Mouse (Mus musculus) E14TG2a.4 (cell line): ENCODE results near the gene 4930583I09Rik.

Experiments
- H3K27me3 ChIP-seq: 2 replicates; pipeline ENCODE4 v1.6.1; 2014; ENCODE audit warnings: low read length, control low read depth; ENCODE audit not compliant: insufficient read depth
- H3K36me3 ChIP-seq: 2 replicates; pipeline ENCODE4 v1.6.1; 2014; ENCODE audit warnings: low read length, control low read depth; ENCODE audit not compliant: insufficient read depth
- H3K4me1 ChIP-seq: replicated peaks from 2 replicates; pipeline ENCODE4 v1.6.1; 2014; ENCODE audit warnings: low read depth, low read length, control low read depth
- H3K4me3 ChIP-seq: replicated peaks from 2 replicates; pipeline ENCODE4 v1.5.1; 2014; ENCODE audit warnings: mild to moderate bottlenecking, low read length
- H3K9me3 ChIP-seq: 2 replicates; pipeline ENCODE4 v1.6.1; 2014; ENCODE audit warnings: low read length, control low read depth
- CTCF ChIP-seq: conservative IDR thresholded peaks from 2 replicates; pipeline ENCODE4 v1.5.1; 2014; ENCODE audit warnings: low read length
- NANOG ChIP-seq: IDR thresholded peaks from 2 replicates; pipeline ENCODE4 v1.6.1; 2014; ENCODE audit warnings: borderline replicate concordance, low read length, mixed read lengths
- POU5F1 ChIP-seq: IDR thresholded peaks from 2 replicates; pipeline ENCODE4 v1.6.1; 2014; ENCODE audit warnings: low read length, borderline replicate concordance

4930583I09Rik gene

GRCm38 (mm10) chr17:64836352-64836751 lies 481 bp upstream of the 4930583I09Rik start:
- Histone ChIP-seq H3K4me3 (no peak overlapping the region), H3K9me3 (no peaks in the 10 kb centered on the region), H3K36me3 (no peaks in the 10 kb centered on the region), H3K27me3 (no peaks in the 10 kb centered on the region), H3K4me1 (no peaks in the 10 kb centered on the region)
- TF ChIP-seq POU5F1 = no peak

- no peak overlapping the region for H3K4me3 ChIP-seq
- H3K36me3 ChIP-seq = no peaks in the 10 kb centered on the region
- no peaks in the 10 kb centered on the region for H3K4me1 ChIP-seq
- no peaks in the 10 kb centered on the region for H3K27me3 ChIP-seq
- no peaks in the 10 kb centered on the region for H3K9me3 ChIP-seq
- TF ChIP-seq NANOG = no peak
- TF ChIP-seq CTCF = no peak
- no peak for TF ChIP-seq POU5F1
Measured at GRCm38 (mm10) chr17:64833906-64834490, 1.9 kb downstream of the 4930583I09Rik start.

- Histone ChIP-seq H3K4me3 (no peak overlapping the region), H3K4me1 (no peaks in the 10 kb centered on the region), H3K27me3 (no peaks in the 10 kb centered on the region), H3K9me3 (no peaks in the 10 kb centered on the region), H3K36me3 (no peaks in the 10 kb centered on the region)
- no peak for TF ChIP-seq POU5F1
- no peak for TF ChIP-seq NANOG
- no peak for TF ChIP-seq CTCF
Measured at GRCm38 (mm10) chr17:64833071-64833470, 2.8 kb downstream of the 4930583I09Rik start.

- H3K4me1 ChIP-seq = no peaks in the 10 kb centered on the region
- no peak overlapping the region for H3K4me3 ChIP-seq
- H3K36me3 ChIP-seq = no peaks in the 10 kb centered on the region
- H3K27me3 ChIP-seq = no peaks in the 10 kb centered on the region
- H3K9me3 ChIP-seq = no peaks in the 10 kb centered on the region
- TF ChIP-seq POU5F1 (no peak), NANOG (no peak), CTCF (no peak)
Measured at GRCm38 (mm10) chr17:64827482-64827881, 8.4 kb downstream of the 4930583I09Rik start.

- Histone ChIP-seq H3K4me3 (no peak overlapping the region), H3K36me3 (no peaks in the 10 kb centered on the region), H3K27me3 (no peaks in the 10 kb centered on the region), H3K4me1 (no peaks in the 10 kb centered on the region), H3K9me3 (no peaks in the 10 kb centered on the region)
- no peak for TF ChIP-seq CTCF
- no peak for TF ChIP-seq POU5F1
- TF ChIP-seq NANOG = no peak
Measured at GRCm38 (mm10) chr17:64826843-64827242, 9.0 kb downstream of the 4930583I09Rik start.

GRCm38 (mm10) chr17:64822561-64822960 lies 13.3 kb downstream of the 4930583I09Rik start:
- no peaks in the 10 kb centered on the region for H3K4me1 ChIP-seq
- no peaks in the 10 kb centered on the region for H3K9me3 ChIP-seq
- H3K27me3 ChIP-seq = no peaks in the 10 kb centered on the region
- no peak overlapping the region for H3K4me3 ChIP-seq
- no peak for TF ChIP-seq CTCF
- TF ChIP-seq POU5F1 = no peak
- TF ChIP-seq NANOG = no peak
- H3K36me3 ChIP-seq = no peaks in the 10 kb centered on the region

GRCm38 (mm10) chr17:64820841-64821593 lies 14.9 kb downstream of the 4930583I09Rik start:
- Histone ChIP-seq H3K4me3 (no peak overlapping the region), H3K36me3 (no peaks in the 10 kb centered on the region), H3K4me1 (no peaks in the 10 kb centered on the region), H3K9me3 (no peaks in the 10 kb centered on the region), H3K27me3 (no peaks in the 10 kb centered on the region)
- TF ChIP-seq CTCF (no peak), NANOG (no peak), POU5F1 (no peak)

GRCm38 (mm10) chr17:64816298-64816697 lies 19.6 kb downstream of the 4930583I09Rik start:
- Histone ChIP-seq H3K9me3 (no peaks in the 10 kb centered on the region), H3K4me1 (no peaks in the 10 kb centered on the region), H3K36me3 (no peaks in the 10 kb centered on the region), H3K4me3 (no peak overlapping the region), H3K27me3 (no peaks in the 10 kb centered on the region)
- TF ChIP-seq NANOG = no peak
- no peak for TF ChIP-seq POU5F1
- TF ChIP-seq CTCF = no peak
